Mouse (Mus musculus) spleen, embryonic (tissue): ENCODE data around the gene Acvr1.

ENCODE experiments used
- CTCF ChIA-PET: fragments of 350-600 bp; sonication (Branson Sonifier 250); formaldehyde crosslinking; loops from one replicate; lab custom pipeline; 2022; lab: Charles Lee

Gene Acvr1

GRCm38 (mm10) chr2:58557045-58557845, 9.7 kb downstream of the Acvr1 start:
- CTCF ChIA-PET, result no interaction called here

GRCm38 (mm10) chr2:58552296-58552695, 14.7 kb downstream of the Acvr1 start:
- CTCF ChIA-PET, result no interaction called here

GRCm38 (mm10) chr2:58551866-58552265, 15.1 kb downstream of the Acvr1 start:
- CTCF ChIA-PET, result no interaction called here

GRCm38 (mm10) chr2:58550488-58550887, 16.5 kb downstream of the Acvr1 start:
- CTCF ChIA-PET, result no interaction called here

GRCm38 (mm10) chr2:58549960-58550359, 17.0 kb downstream of the Acvr1 start:
- CTCF ChIA-PET, result no interaction called here

GRCm38 (mm10) chr2:58548943-58549342, 18.0 kb downstream of the Acvr1 start:
- CTCF ChIA-PET, result no interaction called here

- CTCF ChIA-PET, result no interaction called here
Measured at GRCm38 (mm10) chr2:58546264-58546663, 20.7 kb downstream of the Acvr1 start.

GRCm38 (mm10) chr2:58544368-58544767, 22.6 kb downstream of the Acvr1 start:
- CTCF ChIA-PET, result no interaction called here

- CTCF ChIA-PET, result no interaction called here
Measured at GRCm38 (mm10) chr2:58543252-58543651, 23.7 kb downstream of the Acvr1 start.

- CTCF ChIA-PET, result no interaction called here
Measured at GRCm38 (mm10) chr2:58538196-58538595, 28.8 kb downstream of the Acvr1 start.

GRCm38 (mm10) chr2:58536796-58537195, 30.2 kb downstream of the Acvr1 start:
- CTCF ChIA-PET, result no interaction called here

GRCm38 (mm10) chr2:58535233-58535632, 31.7 kb downstream of the Acvr1 start:
- CTCF ChIA-PET, result no interaction called here

- CTCF ChIA-PET, result no interaction called here
Measured at GRCm38 (mm10) chr2:58534379-58534778, 32.6 kb downstream of the Acvr1 start.

GRCm38 (mm10) chr2:58533521-58534001, 33.4 kb downstream of the Acvr1 start:
- CTCF ChIA-PET, result no interaction called here

GRCm38 (mm10) chr2:58532260-58532850, 34.6 kb downstream of the Acvr1 start:
- CTCF ChIA-PET, result no interaction called here

- CTCF ChIA-PET, result no interaction called here
Measured at GRCm38 (mm10) chr2:58530521-58530920, 36.4 kb downstream of the Acvr1 start.

GRCm38 (mm10) chr2:58529860-58530440, 37.0 kb downstream of the Acvr1 start:
- CTCF ChIA-PET, result no interaction called here

- CTCF ChIA-PET, result no interaction called here
Measured at GRCm38 (mm10) chr2:58529384-58529783, 37.6 kb downstream of the Acvr1 start.

GRCm38 (mm10) chr2:58527786-58528185, 39.2 kb downstream of the Acvr1 start:
- CTCF ChIA-PET, result no interaction called here

- CTCF ChIA-PET, result no interaction called here
Measured at GRCm38 (mm10) chr2:58524356-58524755, 42.6 kb downstream of the Acvr1 start.

GRCm38 (mm10) chr2:58523894-58524293, 43.1 kb downstream of the Acvr1 start:
- CTCF ChIA-PET, result no interaction called here

- CTCF ChIA-PET, result no interaction called here
Measured at GRCm38 (mm10) chr2:58523097-58523496, 43.9 kb downstream of the Acvr1 start.

GRCm38 (mm10) chr2:58521621-58522020, 45.3 kb downstream of the Acvr1 start:
- CTCF ChIA-PET, result no interaction called here
